Comparison of ENCODE assay signal across 18 mouse cellular contexts in the genomic region with DNA sequence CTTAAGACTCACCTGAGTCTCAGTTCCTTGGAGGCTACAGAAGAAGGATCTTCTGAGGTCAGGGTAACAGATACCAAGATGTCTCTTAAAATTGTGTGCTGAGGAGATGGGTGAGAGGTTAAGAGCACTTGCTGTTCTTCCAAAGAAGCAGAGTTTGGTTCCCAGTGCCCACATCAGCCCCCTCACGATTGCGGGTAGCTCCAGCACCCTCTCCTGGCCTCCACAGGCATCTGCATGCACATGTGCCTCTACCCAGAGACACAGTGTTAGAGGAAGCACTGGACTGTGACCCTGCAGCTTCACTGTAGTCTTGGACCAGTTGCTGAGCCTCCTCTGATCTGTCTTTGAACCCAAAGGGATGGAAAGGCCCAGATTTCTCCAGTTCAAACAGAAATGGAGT. TPM values are rescaled to one million over a fixed set of nuclear protein-coding genes. Genes with fewer than 3 reads are reported as not detected.
A peak's percentile ranks its signal among the peaks of the same experiment; 100 is the strongest.
DNase-seq lines count a peak whose midpoint lies in the region; ATAC-seq and TF ChIP-seq lines count a peak whose summit lies in the region.
"Had no signal": no experiment of that assay in that cellular context is flagged by ENCODE, and none has a peak within 500 bp of the region (broad histone marks: within the 10 kb centered on the region; RNA-seq: fewer than 3 reads in every experiment).

No protein-coding gene starts in this region.

- DNase-seq in lung, postnatal 0 days (ENCODE audit: low spot score) = no peak
- DNase-seq in lung, postnatal 10 days = no peak
- DNase-seq in MEL (ENCODE audit: low read depth, low spot score) = peak; percentile 40
- peak; percentile 43 for DNase-seq in thymus, postnatal 4 days
- DNase-seq in left cerebral cortex, adult 2 months (ENCODE audit: extremely low spot score in 1 of 2, low spot score in 2 of 2) = no peak
- DNase-seq: adrenal gland, postnatal 10 days; B cell, adult 2 months; cerebellum, adult 18-20 months; heart, adult 18-20 months; midbrain, embryonic 14.5 days had no signal

- no peak overlapping the region for H3K27ac ChIP-seq in intestine, postnatal 0 days (ENCODE audit: low read depth, low read length)
- H3K27ac ChIP-seq in intestine, embryonic 15.5 days = no peak overlapping the region
- H3K27ac ChIP-seq in lung, postnatal 0 days (ENCODE audit: low read length) = no peak overlapping the region
- H3K27ac ChIP-seq in MEL (ENCODE audit: control insufficient read depth, low read depth, low read length) = no peak overlapping the region
- H3K27ac ChIP-seq in left cerebral cortex, adult 2 months = no peak overlapping the region
- H3K27ac ChIP-seq: embryonic facial prominence, embryonic 10.5 days; forebrain, embryonic 15.5 days; hindbrain, embryonic 10.5 days; limb, embryonic 10.5 days; macrophage had no signal

- H3K9me3 ChIP-seq in intestine, postnatal 0 days (ENCODE audit: control insufficient read depth) = no peaks in the 10 kb centered on the region
- no peaks in the 10 kb centered on the region for H3K9me3 ChIP-seq in intestine, embryonic 15.5 days
- no peaks in the 10 kb centered on the region for H3K9me3 ChIP-seq in lung, postnatal 0 days (ENCODE audit: low read length)
- no peaks in the 10 kb centered on the region for H3K9me3 ChIP-seq in MEL (replicated peaks; ENCODE audit: insufficient read depth, low read length)
- H3K9me3 ChIP-seq: forebrain, embryonic 15.5 days; G1E; hindbrain, embryonic 10.5 days; limb, embryonic 10.5 days had no signal

- 45% methylated on average over 2 of the region's 2 CpGs for WGBS in intestine, postnatal 0 days
- whole genome bisulfite sequencing in intestine, embryonic 15.5 days = 41% methylated on average over 2 of the region's 2 CpGs
- WGBS in lung, postnatal 0 days = 42% methylated on average over 2 of the region's 2 CpGs

- H3K27me3 ChIP-seq in intestine, postnatal 0 days (replicated peaks; ENCODE audit: control insufficient read depth, insufficient read depth, low read length) = no peaks in the 10 kb centered on the region
- H3K27me3 ChIP-seq in intestine, embryonic 15.5 days (replicated peaks) = no peaks in the 10 kb centered on the region
- no peaks in the 10 kb centered on the region for H3K27me3 ChIP-seq in lung, postnatal 0 days (replicated peaks; ENCODE audit: insufficient read depth, low read length)
- no peaks in the 10 kb centered on the region for H3K27me3 ChIP-seq in MEL (ENCODE audit: control insufficient read depth in 1 of 2, insufficient read depth in 2 of 2, low read length in 2 of 2)
- H3K27me3 ChIP-seq: forebrain, embryonic 15.5 days had no signal

- no peak for ATAC-seq in intestine, postnatal 0 days
- no peak for ATAC-seq in intestine, embryonic 15.5 days
- ATAC-seq in lung, postnatal 0 days = no peak
- ATAC-seq: forebrain, embryonic 15.5 days had no signal

- TF ChIP-seq RAD21 in MEL (IDR thresholded peaks at IDR 0.05; ENCODE audit: low read depth, low read length) = peak; percentile 41

- TF ChIP-seq CTCF in intestine, postnatal 0 days (IDR thresholded peaks at IDR 0.05; ENCODE audit: low read depth) = peak; percentile 50
- peak; percentile 27; the same call in 1 of the 2 replicates for TF ChIP-seq CTCF in lung, postnatal 0 days (IDR thresholded peaks at IDR 0.05)
- TF ChIP-seq CTCF in MEL (IDR thresholded peaks at IDR 0.05 in 2 of 3, conservative IDR thresholded peaks at IDR 0.05 in 1 of 3; ENCODE audit: control insufficient read depth in 1 of 3, insufficient read depth in 1 of 3, low read depth in 2 of 3, low read length in 3 of 3, poor library complexity in 1 of 3, severe bottlenecking in 1 of 3) = peak; percentile 24 to 51 (median 50)
- TF ChIP-seq CTCF in left cerebral cortex, adult 2 months (IDR thresholded peaks at IDR 0.05) = no peak; the same call in 1 of the 2 replicates

- H3K36me3 ChIP-seq in intestine, postnatal 0 days (ENCODE audit: control insufficient read depth, insufficient read depth) = no peaks in the 10 kb centered on the region; the same call in 1 of the 2 replicates
- peaks cover 8% of the 10 kb centered on the region for H3K36me3 ChIP-seq in intestine, embryonic 15.5 days
- no peaks in the 10 kb centered on the region for H3K36me3 ChIP-seq in lung, postnatal 0 days (ENCODE audit: insufficient read depth, low read length)
- peaks cover 0 to 19% of the 10 kb centered on the region in 2 experiments; a peak in 2 of 4 replicates for H3K36me3 ChIP-seq in MEL (ENCODE audit: control insufficient read depth in 1 of 2, insufficient read depth in 2 of 2, low read length in 2 of 2)
- H3K36me3 ChIP-seq: forebrain, embryonic 15.5 days had no signal

- TF ChIP-seq EP300 in lung, postnatal 0 days (IDR thresholded peaks at IDR 0.05) = no peak
- TF ChIP-seq EP300 in MEL (IDR thresholded peaks at IDR 0.05; ENCODE audit: low read depth in 1 of 2, low read length in 2 of 2) = no peak

- H3K9ac ChIP-seq in intestine, postnatal 0 days (ENCODE audit: low read depth, low read length) = no peak overlapping the region
- no peak overlapping the region for H3K9ac ChIP-seq in intestine, embryonic 15.5 days
- no peak overlapping the region for H3K9ac ChIP-seq in lung, postnatal 0 days (replicated peaks; ENCODE audit: low read depth)
- no peak overlapping the region for H3K9ac ChIP-seq in MEL (ENCODE audit: control insufficient read depth, low read depth, low read length, poor library complexity, severe bottlenecking)
- H3K9ac ChIP-seq: forebrain, embryonic 15.5 days had no signal

- no peaks in the 10 kb centered on the region; the same call in 1 of the 2 replicates for H3K79me2 ChIP-seq in MEL (ENCODE audit: control insufficient read depth, insufficient read depth, low read length, poor library complexity)

- H3K4me2 ChIP-seq in intestine, postnatal 0 days (replicated peaks; ENCODE audit: low read depth) = no peak overlapping the region
- H3K4me2 ChIP-seq in intestine, embryonic 15.5 days (replicated peaks) = no peak overlapping the region
- H3K4me2 ChIP-seq in lung, postnatal 0 days (replicated peaks; ENCODE audit: low read depth, low read length) = no peak overlapping the region
- H3K4me2 ChIP-seq: forebrain, embryonic 15.5 days had no signal

- no peaks in the 10 kb centered on the region for H3K4me1 ChIP-seq in intestine, postnatal 0 days (replicated peaks; ENCODE audit: control insufficient read depth, insufficient read depth, low read length)
- 0 out of 2 replicates have a peak, but pooled peaks cover 3% of the 10 kb centered on the region for H3K4me1 ChIP-seq in intestine, embryonic 15.5 days (replicated peaks)
- H3K4me1 ChIP-seq in lung, postnatal 0 days (ENCODE audit: insufficient read depth, low read depth, low read length) = no peaks in the 10 kb centered on the region
- peaks cover 10 to 19% of the 10 kb centered on the region in 2 experiments for H3K4me1 ChIP-seq in MEL (ENCODE audit: control insufficient read depth in 1 of 2, insufficient read depth in 2 of 2, low read length in 2 of 2)

- no peak overlapping the region for H3K4me3 ChIP-seq in intestine, postnatal 0 days (ENCODE audit: low read depth, low read length)
- H3K4me3 ChIP-seq in intestine, embryonic 15.5 days (replicated peaks) = no peak overlapping the region
- no peak overlapping the region for H3K4me3 ChIP-seq in lung, postnatal 0 days (ENCODE audit: low read depth, low read length)
- H3K4me3 ChIP-seq in MEL (ENCODE audit: control insufficient read depth in 1 of 2, insufficient read depth in 1 of 2, low read depth in 2 of 2, low read length in 2 of 2) = no peak overlapping the region
- H3K4me3 ChIP-seq in left cerebral cortex, adult 2 months = no peak overlapping the region
- H3K4me3 ChIP-seq: embryonic facial prominence, embryonic 10.5 days; forebrain, embryonic 15.5 days; hindbrain, embryonic 10.5 days; limb, embryonic 10.5 days had no signal

- no peak for TF ChIP-seq POLR2A in MEL (IDR thresholded peaks at IDR 0.05; ENCODE audit: control insufficient read depth in 1 of 2, insufficient read depth in 1 of 2, low read depth in 1 of 2, low read length in 2 of 2, poor library complexity in 1 of 2)

- intact Hi-C loops in left cerebral cortex, adult 2 months (cut with DNase I) = no loop called here

RNA-seq across cellular contexts. Expression of a gene that starts 3.6 kb away (rescaled TPM):
- 4.8 and 5.2 TPM in 2 replicates for polyA plus RNA-seq in intestine, postnatal 0 days (2015; fragmentation: Nextera tagmentation; extraction: Ambion mirVana)
- 7.5 and 8.3 TPM in 2 replicates for polyA plus RNA-seq in intestine, embryonic 15.5 days (2015; fragmentation: Nextera tagmentation; extraction: Ambion mirVana)
- 6.0 and 6.7 TPM in 2 replicates for polyA plus RNA-seq in lung, postnatal 0 days (2015; fragmentation: Nextera tagmentation; extraction: Ambion mirVana)
- 3.7 and 4.1 TPM in 2 replicates for total RNA-seq in MEL (2012; rRNA removed)
- polyA plus RNA-seq in MEL (2012; ENCODE audit: insufficient read depth in 1 of 2, insufficient read length in 2 of 2, low read depth in 1 of 2, low replicate concordance in 2 of 2, missing spikeins in 1 of 2) = 1 to 10 TPM in 1 of 2 experiments, not detected in 1; 3.1 TPM
- 1 to 10 TPM; 3.8 to 5.6 TPM for total RNA-seq in left cerebral cortex, adult 2 months (2021)

RNA-seq across cellular contexts. Expression of a gene that starts 9.6 kb away (rescaled TPM):
- 6.8 and 8.0 TPM in 2 replicates for polyA plus RNA-seq in intestine, postnatal 0 days (2015; fragmentation: Nextera tagmentation; extraction: Ambion mirVana)
- polyA plus RNA-seq in intestine, embryonic 15.5 days (2015; fragmentation: Nextera tagmentation; extraction: Ambion mirVana) = 8.0 and 9.3 TPM in 2 replicates
- polyA plus RNA-seq in lung, postnatal 0 days (2015; fragmentation: Nextera tagmentation; extraction: Ambion mirVana) = 3.7 and 4.6 TPM in 2 replicates
- 2.3 and 2.5 TPM in 2 replicates for total RNA-seq in MEL (2012; rRNA removed)
- 1 to 10 TPM in 1 of 2 experiments, not detected in 1; 2.1 TPM for polyA plus RNA-seq in MEL (2012; ENCODE audit: insufficient read depth in 1 of 2, insufficient read length in 2 of 2, low read depth in 1 of 2, low replicate concordance in 2 of 2, missing spikeins in 1 of 2)
- 1 to 10 TPM; 7.6 to 9.3 TPM for total RNA-seq in left cerebral cortex, adult 2 months (2021)

RNA-seq across cellular contexts. Expression of a gene that starts 16.0 kb away (rescaled TPM):
- polyA plus RNA-seq in intestine, postnatal 0 days (2015; fragmentation: Nextera tagmentation; extraction: Ambion mirVana) = 4.7 and 5.8 TPM in 2 replicates
- polyA plus RNA-seq in intestine, embryonic 15.5 days (2015; fragmentation: Nextera tagmentation; extraction: Ambion mirVana) = 6.3 TPM in 2 replicates
- 4.7 and 5.4 TPM in 2 replicates for polyA plus RNA-seq in lung, postnatal 0 days (2015; fragmentation: Nextera tagmentation; extraction: Ambion mirVana)
- total RNA-seq in MEL (2012; rRNA removed) = 1.4 and 2.1 TPM in 2 replicates
- polyA plus RNA-seq in MEL (2012; ENCODE audit: insufficient read depth in 1 of 2, insufficient read length in 2 of 2, low read depth in 1 of 2, low replicate concordance in 2 of 2, missing spikeins in 1 of 2) = 1 to 10 TPM in 1 of 2 experiments, not detected in 1; 1.5 TPM
- 1 to 10 TPM; 3.8 to 5.0 TPM for total RNA-seq in left cerebral cortex, adult 2 months (2021)

RNA-seq across cellular contexts. Expression of a gene that starts 18.9 kb away (rescaled TPM):
- polyA plus RNA-seq in intestine, postnatal 0 days (2015; fragmentation: Nextera tagmentation; extraction: Ambion mirVana) = 18.6 and 22.0 TPM in 2 replicates
- 22.6 and 24.8 TPM in 2 replicates for polyA plus RNA-seq in intestine, embryonic 15.5 days (2015; fragmentation: Nextera tagmentation; extraction: Ambion mirVana)
- 27.4 and 28.9 TPM in 2 replicates for polyA plus RNA-seq in lung, postnatal 0 days (2015; fragmentation: Nextera tagmentation; extraction: Ambion mirVana)
- total RNA-seq in MEL (2012; rRNA removed) = 8.6 and 11.1 TPM in 2 replicates
- 10 to 100 TPM in 1 of 2 experiments, not detected in 1; 18.1 TPM for polyA plus RNA-seq in MEL (2012; ENCODE audit: insufficient read depth in 1 of 2, insufficient read length in 2 of 2, low read depth in 1 of 2, low replicate concordance in 2 of 2, missing spikeins in 1 of 2)
- total RNA-seq in left cerebral cortex, adult 2 months (2021) = 10 to 100 TPM; 13.3 to 13.8 TPM

RNA-seq across cellular contexts. Expression of a gene that starts 27.1 kb away (rescaled TPM):
- polyA plus RNA-seq in intestine, postnatal 0 days (2015; fragmentation: Nextera tagmentation; extraction: Ambion mirVana) = 7.3 and 9.0 TPM in 2 replicates
- polyA plus RNA-seq in intestine, embryonic 15.5 days (2015; fragmentation: Nextera tagmentation; extraction: Ambion mirVana) = 10.5 and 11.5 TPM in 2 replicates
- 7.3 and 7.9 TPM in 2 replicates for polyA plus RNA-seq in lung, postnatal 0 days (2015; fragmentation: Nextera tagmentation; extraction: Ambion mirVana)
- total RNA-seq in MEL (2012; rRNA removed) = 6.9 and 7.5 TPM in 2 replicates
- 1 to 10 TPM in 1 of 2 experiments, not detected in 1; 6.2 TPM for polyA plus RNA-seq in MEL (2012; ENCODE audit: insufficient read depth in 1 of 2, insufficient read length in 2 of 2, low read depth in 1 of 2, low replicate concordance in 2 of 2, missing spikeins in 1 of 2)
- total RNA-seq in left cerebral cortex, adult 2 months (2021) = 1 to 10 TPM; 6.5 to 8.1 TPM

Comparison
In these comparisons a context has a peak if more than half of its experiments do, and no peak if none do; other contexts are left out.
1. DNase-seq: peak in MEL (single experiment) and thymus, postnatal 4 days (single experiment); none in lung, postnatal 0 days (single experiment), lung, postnatal 10 days (single experiment) and left cerebral cortex, adult 2 months (0 of 2).